Mouse (Mus musculus): ENCODE data around the gene Plxnc1.

GRCm38 (mm10) chr10:94827890-94828733, 116.5 kb downstream of the Plxnc1 start:
- no peak for TF ChIP-seq CTCF (IDR thresholded peaks at IDR 0.05; ENCODE audit: extremely low read depth, insufficient read depth, insufficient read length, insufficient replicate concordance)
- TF ChIP-seq POLR2A (IDR thresholded peaks at IDR 0.05; ENCODE audit: low read depth, low read length), result no peak

Measured in spleen, adult 2 months (tissue).